Mouse (Mus musculus) G1E (cell line): ENCODE data around the gene Kif7. TPM values are rescaled to one million over a fixed set of nuclear protein-coding genes. Genes with fewer than 3 reads are reported as not detected.
A peak's percentile ranks its signal among the peaks of the same experiment; 100 is the strongest.

ENCODE experiments used
- ATAC-seq: 2 replicates; pipeline ENCODE4 v1.8.0; 2016; ENCODE audit warnings: mild to moderate bottlenecking; ENCODE audit not compliant: insufficient number of reproducible peaks, poor library complexity, low FRiP score, severe bottlenecking; ENCODE audit errors: extremely low read depth
- DNase-seq: peaks from one replicate; pipeline ENCODE4 v3.0.0; 2012; ENCODE audit warnings: low spot score
- H3K27me3 ChIP-seq: 2 replicates; pipeline ENCODE4 v1.6.1; 2012; ENCODE audit warnings: mild to moderate bottlenecking, low read length, inconsistent platforms; ENCODE audit not compliant: insufficient read depth
- H3K36me3 ChIP-seq: replicated peaks from 2 replicates; pipeline ENCODE3; 2012; ENCODE audit warnings: mild to moderate bottlenecking, inconsistent platforms
- H3K4me1 ChIP-seq: 2 replicates; pipeline ENCODE4 v1.6.1; 2012; ENCODE audit warnings: low read depth, low read length, inconsistent platforms, mixed read lengths; ENCODE audit not compliant: insufficient read depth
- H3K4me3 ChIP-seq: 2 replicates; pipeline ENCODE4 v1.5.1; 2012; ENCODE audit warnings: low read depth, mild to moderate bottlenecking, inconsistent platforms, low read length, moderate library complexity, mixed read lengths
- H3K9me3 ChIP-seq: replicated peaks from 2 replicates; pipeline ENCODE4 v1.6.1; 2012; ENCODE audit warnings: inconsistent platforms
- CTCF ChIP-seq: IDR thresholded peaks from 2 replicates; pipeline ENCODE4 v1.5.1; 2012; ENCODE audit warnings: low read depth, low read length, inconsistent platforms, mixed read lengths
- GATA1 ChIP-seq: IDR thresholded peaks from 2 replicates; pipeline ENCODE4 v1.6.1; 2012; ENCODE audit warnings: borderline replicate concordance, low read length, inconsistent platforms, mixed read lengths
- GATA2 ChIP-seq: IDR thresholded peaks from 2 replicates; pipeline ENCODE4 v1.6.1; 2012; ENCODE audit warnings: low read depth, low read length, inconsistent platforms, borderline replicate concordance
- POLR2AphosphoS5 ChIP-seq: IDR thresholded peaks from 2 replicates; pipeline ENCODE4 v1.6.1; 2012; ENCODE audit warnings: low read depth, low read length, inconsistent platforms; ENCODE audit not compliant: insufficient replicate concordance
- TAL1 ChIP-seq: conservative IDR thresholded peaks from 2 replicates; pipeline ENCODE4 v1.6.1; 2012; ENCODE audit warnings: low read depth, low read length, inconsistent platforms, mixed read lengths
- polyA plus RNA-seq: library from polyadenylated mRNA; stranded (reverse); fragments of >175 nt; gene quantifications from 2 replicates; pipeline ENCODE4 v1.2.3, GENCODE M21; 2012
- total RNA-seq, 2 experiments: library from RNA; stranded (forward) in 1 of 2; stranded (reverse) in 1 of 2; fragments of 200-1000 nt in 1 of 2; fragments of >200 nt in 1 of 2; fragmentation: Nextera tagmentation in 1 of 2; gene quantifications; 2 replicates each; pipeline ENCODE4 v1.2.3; 2014 to 2017

Kif7 gene
- total and polyA plus RNA-seq, 3 experiments = 2.6 to 17.6 (median 4.2) TPM

DNA sequence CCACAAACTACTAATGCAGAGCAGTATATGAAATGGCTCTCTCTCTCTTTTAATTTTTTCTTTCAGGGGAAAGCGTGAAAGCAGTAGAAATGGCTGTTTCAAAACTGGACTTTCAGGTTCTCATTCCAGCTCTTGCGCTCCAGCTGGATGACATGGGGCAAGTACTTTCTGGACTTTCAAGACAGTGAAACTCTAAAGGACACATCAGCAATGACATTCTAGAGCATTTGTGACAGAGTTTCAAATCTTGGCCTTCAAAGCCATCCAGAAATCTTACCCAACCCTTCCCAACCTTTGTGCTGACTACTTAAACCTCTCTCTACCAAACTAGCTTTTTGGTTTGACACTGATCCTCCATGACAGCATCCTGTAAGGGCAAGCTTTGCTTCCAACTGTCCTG is 23.4 kb upstream of the Kif7 start:
- no peak for DNase-seq
- Histone ChIP-seq H3K27me3 (0 out of 2 replicates have a peak, but pooled peaks cover 2% of the 10 kb centered on the region), H3K4me3 (no peak overlapping the region), H3K9me3 (no peaks in the 10 kb centered on the region), H3K4me1 (peaks cover 20% of the 10 kb centered on the region), H3K36me3 (peaks cover 61% of the 10 kb centered on the region)
- TF ChIP-seq POLR2AphosphoS5 = no peak
- TF ChIP-seq CTCF = no peak
- TF ChIP-seq TAL1 = no peak
- no peak for TF ChIP-seq GATA1
- TF ChIP-seq GATA2 = no peak
- ATAC-seq = no peak

DNA sequence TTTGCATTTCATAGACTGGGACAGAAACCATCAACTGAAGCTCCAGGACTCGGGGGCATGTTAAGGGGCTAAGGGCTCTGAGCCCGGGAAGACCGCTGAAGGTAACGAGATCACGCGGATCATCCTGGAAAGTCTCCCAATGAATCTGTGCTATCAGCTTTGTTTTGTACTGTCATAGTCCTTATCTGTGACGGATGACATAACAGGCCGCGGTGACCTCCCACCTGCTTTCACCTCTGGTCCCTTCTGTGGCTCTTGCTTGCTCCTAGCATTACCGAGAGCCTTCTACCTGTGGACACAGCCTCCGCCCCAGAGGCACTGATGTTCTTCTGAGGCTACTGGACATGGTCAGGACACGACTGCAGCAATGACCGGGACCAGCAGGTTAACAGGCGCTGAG is 21.0 kb upstream of the Kif7 start:
- DNase-seq (no peak), ATAC-seq (no peak)
- peaks cover 11% of the 10 kb centered on the region for H3K27me3 ChIP-seq
- no peak overlapping the region for H3K4me3 ChIP-seq
- H3K9me3 ChIP-seq = no peaks in the 10 kb centered on the region
- H3K4me1 ChIP-seq = peaks cover 2% of the 10 kb centered on the region; the same call in 1 of the 2 replicates
- peaks cover 61% of the 10 kb centered on the region for H3K36me3 ChIP-seq
- TF ChIP-seq CTCF (no peak), GATA1 (no peak), GATA2 (no peak), TAL1 (no peak), POLR2AphosphoS5 (no peak)

- TF ChIP-seq GATA2 (no peak), GATA1 (no peak), TAL1 (no peak), CTCF (no peak), POLR2AphosphoS5 (no peak)
- Histone ChIP-seq H3K4me3 (no peak overlapping the region), H3K36me3 (peaks cover 49% of the 10 kb centered on the region), H3K4me1 (peaks cover 2% of the 10 kb centered on the region; the same call in 1 of the 2 replicates), H3K9me3 (no peaks in the 10 kb centered on the region), H3K27me3 (peaks cover 25% of the 10 kb centered on the region)
- no peak for DNase-seq
- ATAC-seq = no peak
Observed at GRCm38 (mm10) chr7:79734563-79734962, 19.0 kb upstream of the Kif7 start.

DNA sequence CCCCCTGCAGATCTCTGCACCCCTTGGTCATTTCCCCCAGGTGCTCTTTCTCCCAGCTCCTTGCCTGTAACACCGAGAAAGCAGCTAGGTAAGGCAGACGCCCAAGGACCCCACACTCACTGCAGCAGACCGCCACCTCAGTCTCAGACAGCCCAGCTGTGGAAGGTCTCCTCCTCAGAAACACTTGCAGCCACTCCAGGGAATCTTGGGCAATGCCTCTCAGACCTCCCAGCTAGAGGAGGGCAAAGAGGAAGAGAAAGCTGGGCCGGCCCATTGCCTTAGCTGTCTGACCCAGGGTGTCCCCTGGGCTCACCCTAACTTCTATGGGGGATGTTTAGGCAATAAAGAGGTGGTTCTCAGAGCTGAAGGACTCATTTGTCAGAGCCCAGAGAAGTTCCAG is 17.1 kb upstream of the Kif7 start, which contains the start of gene Plin1:
TSS of gene Plin1 (minus strand) at position 282 of the 400 bp plus-strand sequence.
- no peak for ATAC-seq

DNA sequence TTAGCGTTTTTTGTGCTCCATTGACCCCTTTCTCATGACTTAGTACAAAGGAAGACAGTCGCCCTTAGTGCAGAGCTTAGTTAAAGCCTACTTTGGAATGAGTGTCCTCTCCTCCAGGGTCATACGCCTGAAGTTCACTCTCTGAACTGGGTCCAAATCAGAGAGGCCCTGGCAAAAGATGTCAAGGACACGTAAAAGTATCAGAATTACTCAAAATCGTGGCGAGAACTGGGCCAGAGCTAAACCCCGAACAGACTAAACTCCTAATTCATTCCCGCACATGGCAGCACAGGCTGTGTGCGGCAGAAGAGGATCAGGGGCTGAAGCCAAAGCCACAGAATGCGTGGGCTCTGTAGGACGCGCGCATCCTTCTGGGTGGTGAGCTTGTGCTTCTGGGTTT is 15.9 kb upstream of the Kif7 start:
- peaks cover 18% of the 10 kb centered on the region for H3K36me3 ChIP-seq
- H3K4me1 ChIP-seq = peaks cover 14% of the 10 kb centered on the region
- DNase-seq (no peak), ATAC-seq (no peak)
- no peaks in the 10 kb centered on the region for H3K9me3 ChIP-seq
- no peak for TF ChIP-seq CTCF
- no peak for TF ChIP-seq POLR2AphosphoS5
- TF ChIP-seq GATA2 = no peak
- no peak for TF ChIP-seq GATA1
- no peak for TF ChIP-seq TAL1
- peaks cover 27% of the 10 kb centered on the region for H3K27me3 ChIP-seq
- H3K4me3 ChIP-seq = no peak overlapping the region

More for the DNA sequence above, 17.1 kb upstream of the Kif7 start, which contains the start of gene Plin1:
- Histone ChIP-seq H3K27me3 (peaks cover 26% of the 10 kb centered on the region), H3K36me3 (peaks cover 30% of the 10 kb centered on the region), H3K9me3 (no peaks in the 10 kb centered on the region), H3K4me3 (no peak within 1 kb of the TSS), H3K4me1 (peaks cover 10% of the 10 kb centered on the region)
- no peak for TF ChIP-seq GATA1
- no peak for DNase-seq

- H3K4me3 ChIP-seq = no peak overlapping the region
- H3K9me3 ChIP-seq = no peaks in the 10 kb centered on the region
- ATAC-seq (no peak), DNase-seq (no peak)
- H3K4me1 ChIP-seq = peaks cover 14% of the 10 kb centered on the region
- TF ChIP-seq CTCF (peak; percentile 15; the same call in 1 of the 2 replicates), GATA1 (no peak)
- H3K36me3 ChIP-seq = peaks cover 4% of the 10 kb centered on the region
- peaks cover 38% of the 10 kb centered on the region for H3K27me3 ChIP-seq
Observed at GRCm38 (mm10) chr7:79729743-79730370, 14.3 kb upstream of the Kif7 start.

- TF ChIP-seq GATA1 (no peak), CTCF (peak; percentile 96), POLR2AphosphoS5 (no peak)
- no peaks in the 10 kb centered on the region for H3K36me3 ChIP-seq
- peaks cover 14% of the 10 kb centered on the region for H3K4me1 ChIP-seq
- no peaks in the 10 kb centered on the region for H3K9me3 ChIP-seq
- DNase-seq (peak; percentile 55), ATAC-seq (no peak)
- no peak overlapping the region for H3K4me3 ChIP-seq
- peaks cover 36% of the 10 kb centered on the region for H3K27me3 ChIP-seq
Observed at GRCm38 (mm10) chr7:79729169-79729568, 13.6 kb upstream of the Kif7 start.
